Mouse (Mus musculus) C2C12 (cell line): ENCODE measurements at regions not wholly inside any gene's neighbourhood (a gene's known extent, or its start where the extent isn't known, plus 50 kb on each side); places are given as distances from the start of the nearest gene placed in this dataset.

ENCODE experiments used
- CEBPB ChIP-seq: IDR thresholded peaks from one replicate; pipeline ENCODE4 v1.6.1; 2011; ENCODE audit warnings: low read depth, mild to moderate bottlenecking, control low read depth, moderate library complexity
- CTCF ChIP-seq: IDR thresholded peaks from one replicate; pipeline ENCODE4 v1.5.1; 2011; ENCODE audit not compliant: control insufficient read depth, insufficient read depth, insufficient read length
- USF1 ChIP-seq: IDR thresholded peaks from one replicate; pipeline ENCODE4 v1.6.1; 2011; ENCODE audit warnings: low read depth, mild to moderate bottlenecking, control low read depth, moderate library complexity

DNA sequence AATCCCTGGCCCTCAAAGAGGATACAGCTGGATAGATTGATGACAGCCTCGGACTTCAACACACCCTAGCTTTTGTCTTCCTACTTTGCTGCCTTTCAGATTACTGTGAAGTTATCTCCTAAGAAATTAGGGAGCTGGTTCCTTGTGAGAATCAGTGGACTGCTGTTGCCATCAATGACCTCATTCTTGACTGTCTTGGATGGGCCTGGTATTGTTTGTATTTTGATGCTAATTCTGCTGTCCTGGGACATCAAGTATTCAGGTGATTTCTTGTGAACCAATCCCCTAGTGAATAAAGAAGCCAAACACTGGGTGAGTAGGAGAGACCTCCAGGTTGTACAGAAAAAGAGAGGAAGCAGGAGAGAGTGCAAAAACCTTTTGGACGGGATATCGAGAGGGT lies 305.3 kb upstream of the Impad1 start:
- no peak for TF ChIP-seq CTCF
- TF ChIP-seq CEBPB: no peak
- TF ChIP-seq USF1: no peak
